Mouse (Mus musculus) kidney, adult 10 weeks (tissue): ENCODE data around the gene Gm8005. TPM values are rescaled to one million over a fixed set of nuclear protein-coding genes. Genes with fewer than 3 reads are reported as not detected.

Source experiments
- polyA plus RNA-seq: library from polyadenylated mRNA; stranded (reverse); fragments of 350-450 nt; fragmentation: Illumina TruSeq; extraction: RNeasy Lipid Tissue Mini Kit (QIAGEN cat#74804); gene quantifications from one replicate; pipeline ENCODE4 v1.2.3, GENCODE M21; 2014; ENCODE audit warnings: low read depth, low replicate concordance

Gene Gm8005
- polyA plus RNA-seq: not detected

GRCm38 (mm10) chr14:42439573-42439972, at the start of gene Gm8005:
Gm8005 (minus strand) TSS chr14:42439673.

GRCm38 (mm10) chr14:42463581-42463980, 24.1 kb upstream of the Gm8005 start, which contains the start of gene Gm8011:
Gm8011 (plus strand) TSS chr14:42463881.

Other genes with a start within 250 kb of the Gm8005 start
- not detected for gene Gm3573, start 248.9 kb downstream of the Gm8005 start, polyA plus RNA-seq
- not detected for gene Gm17026, start 179.6 kb downstream of the Gm8005 start, polyA plus RNA-seq
- not detected for gene Gm9611, start 142.3 kb downstream of the Gm8005 start, polyA plus RNA-seq
- not detected for gene Gm7995, start 129.5 kb downstream of the Gm8005 start, polyA plus RNA-seq
- gene Gm8011, start 24.2 kb upstream of the Gm8005 start, polyA plus RNA-seq: not detected
- not detected for gene Gm8020, start 62.7 kb upstream of the Gm8005 start, polyA plus RNA-seq
- not detected for gene Gm8024, start 84.6 kb upstream of the Gm8005 start, polyA plus RNA-seq
- gene Gm17124, start 160.2 kb upstream of the Gm8005 start, polyA plus RNA-seq: not detected
- not detected for gene Gm3633, start 202.2 kb upstream of the Gm8005 start, polyA plus RNA-seq
- not detected for gene Gm10378, start 216.3 kb upstream of the Gm8005 start, polyA plus RNA-seq